Mouse (Mus musculus) midbrain, postnatal 0 days (tissue): ENCODE data around the gene Rsrc1. TPM values are rescaled to one million over a fixed set of nuclear protein-coding genes. Genes with fewer than 3 reads are reported as not detected.
A peak's percentile ranks its signal among the peaks of the same experiment; 100 is the strongest.

Experiments used
- ATAC-seq: fragments of 200-750 bp; cut with Nextera tagmentation; 2 replicates; pipeline ENCODE4 v1.8.0; 2017; ENCODE audit warnings: moderate number of reproducible peaks, mild to moderate bottlenecking, moderate TSS enrichment, moderate library complexity; ENCODE audit not compliant: low FRiP score
- DNase-seq: peaks from one replicate; pipeline ENCODE4 v3.0.0-alpha.2; 2015; ENCODE audit warnings: low spot score
- H3K27ac ChIP-seq: fragments of 300-500 bp; sonication (generic); 2 replicates; pipeline ENCODE4 v1.5.1; 2014; ENCODE audit warnings: low read depth, mild to moderate bottlenecking, low read length, mixed read lengths
- H3K27me3 ChIP-seq: fragments of 300-500 bp; sonication (generic); 2 replicates; pipeline ENCODE4 v1.6.1; 2014; ENCODE audit warnings: low read length, control low read depth, mixed read lengths; ENCODE audit not compliant: insufficient read depth
- H3K36me3 ChIP-seq: fragments of 300-500 bp; sonication (generic); 2 replicates; pipeline ENCODE4 v1.6.1; 2014; ENCODE audit warnings: low read length, control low read depth, mixed read lengths; ENCODE audit not compliant: insufficient read depth
- H3K4me1 ChIP-seq: fragments of 300-500 bp; sonication (generic); 2 replicates; pipeline ENCODE4 v1.6.1; 2014; ENCODE audit warnings: mild to moderate bottlenecking, control low read depth, antibody characterized with exemption, low read length, mixed read lengths; ENCODE audit not compliant: insufficient read depth
- H3K4me2 ChIP-seq: fragments of 300-500 bp; sonication (generic); 2 replicates; pipeline ENCODE4 v1.6.1; 2014; ENCODE audit warnings: low read depth, mild to moderate bottlenecking, low read length, mixed read lengths; ENCODE audit not compliant: poor library complexity, severe bottlenecking
- H3K4me3 ChIP-seq: fragments of 300-500 bp; sonication (generic); 2 replicates; pipeline ENCODE4 v1.5.1; 2014; ENCODE audit warnings: low read depth, mild to moderate bottlenecking, low read length, moderate library complexity
- H3K9ac ChIP-seq: fragments of 300-500 bp; sonication (generic); replicated peaks from 2 replicates; pipeline ENCODE4 v1.6.1; 2014; ENCODE audit warnings: mild to moderate bottlenecking, low read length, moderate library complexity, mixed read lengths; ENCODE audit not compliant: poor library complexity, severe bottlenecking
- H3K9me3 ChIP-seq: fragments of 300-500 bp; sonication (generic); 2 replicates; pipeline ENCODE4 v1.6.1; 2016; ENCODE audit warnings: low read length, control low read depth
- CTCF ChIP-seq: IDR thresholded peaks from 2 replicates; pipeline ENCODE4 v1.5.1; 2016; ENCODE audit warnings: antibody characterized with exemption, mild to moderate bottlenecking
- WGBS: fragments of 180-500 bp; shearing (Covaris S2); extraction: QIAGEN DNeasy Blood & Tissue Kit; methylation state at CpG from one replicate; pipeline ENCODE4 v1.1.7; 2014; 5-methylcytosine and 5-hydroxymethylcytosine counted together
- polyA plus RNA-seq: library from polyadenylated mRNA; unstranded; fragments of >200 nt; fragmentation: Nextera tagmentation; extraction: Ambion mirVana; gene quantifications from 2 replicates; pipeline ENCODE4 v1.2.1, GENCODE M21; 2015
- total RNA-seq: library from RNA; depleted of rRNA; stranded (reverse); fragments of >200 nt; gene quantifications from 2 replicates; pipeline ENCODE4 v1.2.3, GENCODE M21; 2014

Rsrc1 gene
- total and polyA plus RNA-seq, 2 experiments from 2014 or later, result 37.5 to 39.3 TPM

DNA sequence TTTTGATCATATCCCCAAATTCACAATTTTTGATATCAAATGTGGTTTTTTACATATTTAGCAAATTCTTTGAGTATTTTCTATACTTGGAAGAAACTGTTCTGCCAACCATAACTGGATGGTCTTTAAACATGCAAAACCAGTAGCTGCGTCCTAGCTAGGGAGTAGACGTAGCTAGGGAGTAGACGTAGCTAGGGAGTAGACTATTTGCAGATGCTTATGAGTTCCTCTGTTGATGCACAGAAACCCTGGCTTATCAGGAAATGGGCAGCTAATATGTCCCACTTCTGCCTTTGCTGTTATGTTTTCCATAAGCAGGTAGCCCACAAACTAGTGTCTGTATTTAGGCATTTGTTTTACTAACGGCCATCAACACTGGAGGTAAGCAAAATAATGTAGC lies 298.6 kb downstream of the Rsrc1 start:
- H3K9me3 ChIP-seq, result no peaks in the 10 kb centered on the region
- no peak overlapping the region for H3K4me3 ChIP-seq
- no peak overlapping the region for H3K27ac ChIP-seq
- no peak overlapping the region for H3K4me2 ChIP-seq
- H3K36me3 ChIP-seq, result no peaks in the 10 kb centered on the region
- DNase-seq (no peak), ATAC-seq (no peak)
- TF ChIP-seq CTCF, result no peak
- WGBS, result 88% methylated on average over 4 of the region's 4 CpGs
- H3K4me1 ChIP-seq, result no peaks in the 10 kb centered on the region
- H3K27me3 ChIP-seq, result no peaks in the 10 kb centered on the region
- no peak overlapping the region for H3K9ac ChIP-seq

DNA sequence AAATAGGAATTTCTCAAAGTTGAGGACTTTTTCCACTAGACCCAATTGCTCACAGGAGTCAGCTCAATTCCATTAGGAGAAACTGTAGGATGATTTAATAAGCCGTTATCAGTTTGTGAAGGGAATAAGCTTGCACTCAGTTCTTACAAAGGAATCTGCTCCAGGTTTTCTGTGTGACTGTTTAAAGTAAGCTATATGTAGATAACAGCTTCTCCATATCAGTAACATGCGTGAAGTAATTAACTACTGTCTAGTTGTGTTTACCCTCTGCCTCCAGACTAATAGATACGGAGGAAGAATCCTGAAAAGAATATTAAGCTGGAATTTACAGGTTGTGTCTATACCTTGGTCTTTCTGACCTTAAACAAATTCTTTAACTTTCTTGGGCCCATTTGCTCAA lies 299.1 kb downstream of the Rsrc1 start:
- Histone ChIP-seq H3K27ac (no peak overlapping the region), H3K4me1 (no peaks in the 10 kb centered on the region), H3K36me3 (no peaks in the 10 kb centered on the region), H3K27me3 (no peaks in the 10 kb centered on the region), H3K4me3 (no peak overlapping the region), H3K9me3 (no peaks in the 10 kb centered on the region), H3K9ac (no peak overlapping the region), H3K4me2 (no peak overlapping the region)
- no peak for DNase-seq
- no peak for TF ChIP-seq CTCF
- WGBS, result 75% methylated on average over 3 of the region's 3 CpGs
- ATAC-seq, result no peak

DNA sequence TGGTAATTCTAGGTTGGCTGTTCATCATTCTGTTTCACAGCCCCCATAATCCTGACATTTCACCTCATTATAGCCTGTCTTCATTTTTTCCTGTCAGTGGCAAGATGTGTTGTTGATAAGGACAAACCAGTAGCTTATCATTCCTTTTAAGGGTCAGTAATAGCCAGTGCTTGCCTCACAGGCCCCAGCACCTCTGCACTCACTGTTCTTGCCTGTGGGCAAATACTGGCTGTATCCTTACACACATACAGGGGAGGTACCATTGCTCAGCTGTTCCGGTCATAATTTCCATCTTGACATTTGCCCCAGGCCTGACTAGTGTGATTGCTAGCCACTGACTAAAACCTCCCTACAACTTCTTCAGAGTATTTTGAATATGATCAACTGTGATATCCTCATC lies 302.8 kb downstream of the Rsrc1 start:
- Histone ChIP-seq H3K36me3 (no peaks in the 10 kb centered on the region), H3K4me2 (no peak overlapping the region), H3K27me3 (no peaks in the 10 kb centered on the region), H3K4me1 (no peaks in the 10 kb centered on the region), H3K9ac (no peak overlapping the region), H3K27ac (no peak overlapping the region), H3K9me3 (no peaks in the 10 kb centered on the region), H3K4me3 (no peak overlapping the region)
- 82% methylated on average over 1 of the region's 1 CpGs for WGBS
- no peak for ATAC-seq
- no peak for TF ChIP-seq CTCF
- DNase-seq, result no peak

DNA sequence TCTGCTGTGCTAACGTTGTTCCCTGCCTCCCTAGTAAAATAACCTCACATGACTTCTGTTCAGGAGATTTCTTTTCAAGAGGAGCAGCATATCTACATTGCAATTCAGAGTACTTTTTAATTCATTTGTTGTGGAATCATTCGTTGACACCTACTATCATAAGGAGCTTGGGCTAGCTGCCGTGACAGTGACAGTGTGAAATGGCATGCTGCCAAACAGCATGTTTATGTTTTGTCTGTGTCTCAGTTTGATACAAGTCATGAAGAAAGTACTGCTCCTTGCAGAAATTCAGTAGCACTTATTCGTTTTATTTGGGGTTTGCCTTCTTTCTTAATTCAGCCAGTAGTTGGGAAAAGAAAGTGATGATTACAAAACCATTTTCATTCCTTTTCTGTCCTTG lies 303.7 kb downstream of the Rsrc1 start:
- Histone ChIP-seq H3K9me3 (no peaks in the 10 kb centered on the region), H3K27me3 (no peaks in the 10 kb centered on the region), H3K9ac (no peak overlapping the region), H3K36me3 (no peaks in the 10 kb centered on the region), H3K4me2 (no peak overlapping the region), H3K4me1 (no peaks in the 10 kb centered on the region), H3K27ac (no peak overlapping the region), H3K4me3 (no peak overlapping the region)
- DNase-seq (peak; percentile 26), ATAC-seq (no peak)
- no peak for TF ChIP-seq CTCF
- WGBS, result 56% methylated on average over 4 of the region's 4 CpGs

DNA sequence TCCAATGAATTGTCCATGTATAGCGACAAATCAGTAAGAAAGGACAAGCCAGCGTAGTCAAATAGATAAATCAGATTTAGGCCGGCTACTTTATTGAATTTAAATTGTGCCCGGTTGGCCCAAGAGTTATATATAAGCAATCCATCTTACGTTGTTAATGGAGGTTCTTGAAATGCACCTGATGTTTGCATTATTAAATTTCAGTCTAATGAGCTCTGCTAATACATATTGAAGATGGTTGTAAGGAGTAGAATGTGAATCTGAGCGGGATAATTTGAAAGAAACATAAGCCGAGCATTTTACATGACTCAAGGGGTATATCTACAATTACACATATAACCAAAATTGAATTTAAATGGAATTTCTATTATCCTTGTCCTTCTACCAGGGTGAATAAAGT lies 307.5 kb downstream of the Rsrc1 start:
- DNase-seq (no peak), ATAC-seq (no peak)
- Histone ChIP-seq H3K4me1 (no peaks in the 10 kb centered on the region), H3K27me3 (no peaks in the 10 kb centered on the region), H3K27ac (no peak overlapping the region), H3K9me3 (no peaks in the 10 kb centered on the region), H3K4me3 (no peak overlapping the region), H3K9ac (no peak overlapping the region), H3K4me2 (no peak overlapping the region), H3K36me3 (no peaks in the 10 kb centered on the region)
- TF ChIP-seq CTCF, result no peak
- 83% methylated on average over 7 of the region's 7 CpGs for WGBS

DNA sequence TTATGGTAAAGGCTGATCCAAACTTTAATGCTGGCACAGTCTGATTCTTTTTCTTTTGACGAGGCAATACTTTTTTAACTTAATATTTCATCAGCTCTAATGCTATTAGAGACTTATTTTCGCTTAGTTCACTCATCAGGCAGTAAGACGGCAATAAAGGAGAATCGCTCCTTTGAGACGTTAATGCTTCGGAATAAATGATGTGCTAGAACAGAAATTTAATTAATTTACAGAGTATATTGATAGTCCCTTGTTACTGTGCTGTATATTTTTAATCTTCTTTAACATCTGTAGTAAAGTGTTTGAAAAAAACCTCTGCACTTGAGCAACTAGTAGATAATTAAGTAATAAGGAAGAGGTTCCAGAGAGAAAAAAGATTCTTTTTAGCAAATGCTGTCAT lies 308.3 kb downstream of the Rsrc1 start:
- H3K4me2 ChIP-seq, result no peak overlapping the region
- 68% methylated on average over 6 of the region's 6 CpGs for WGBS
- H3K27ac ChIP-seq, result no peak overlapping the region
- ATAC-seq (no peak), DNase-seq (peak; percentile 13)
- no peak for TF ChIP-seq CTCF
- H3K9ac ChIP-seq, result no peak overlapping the region
- no peak overlapping the region for H3K4me3 ChIP-seq
- H3K36me3 ChIP-seq, result no peaks in the 10 kb centered on the region
- no peaks in the 10 kb centered on the region for H3K27me3 ChIP-seq
- H3K9me3 ChIP-seq, result no peaks in the 10 kb centered on the region
- no peaks in the 10 kb centered on the region for H3K4me1 ChIP-seq

DNA sequence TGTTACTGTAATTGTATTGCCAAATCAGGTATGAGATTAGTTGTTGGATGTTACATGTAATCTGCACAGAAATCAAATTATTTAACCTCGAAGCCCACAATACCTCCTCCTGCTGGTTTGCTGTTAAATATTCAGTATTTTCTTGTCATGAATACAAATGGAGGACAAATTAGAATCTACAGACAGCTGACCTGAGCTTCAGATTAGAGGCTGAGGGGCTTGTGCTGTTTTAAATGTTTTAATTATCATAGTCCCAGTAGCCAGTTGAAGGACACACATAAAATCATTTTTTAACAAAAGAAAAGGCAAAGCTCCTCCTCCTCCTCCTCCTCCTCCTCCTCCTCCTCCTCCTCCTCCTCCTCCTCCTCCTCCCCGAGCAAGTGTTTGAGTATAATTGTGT lies 327.5 kb downstream of the Rsrc1 start:
- Histone ChIP-seq H3K9ac (no peak overlapping the region), H3K27ac (no peak overlapping the region), H3K4me2 (no peak overlapping the region), H3K4me1 (no peaks in the 10 kb centered on the region), H3K4me3 (no peak overlapping the region), H3K9me3 (no peaks in the 10 kb centered on the region), H3K27me3 (no peaks in the 10 kb centered on the region), H3K36me3 (no peaks in the 10 kb centered on the region)
- no peak for ATAC-seq
- no peak for TF ChIP-seq CTCF
- no peak for DNase-seq
- WGBS, result 20% methylated on average over 1 of the region's 2 CpGs
